Mouse (Mus musculus) inflammation-experienced regulatory T-cells, adult 16 weeks (primary cell): ENCODE results near the gene Zfp712. TPM values are rescaled to one million over a fixed set of nuclear protein-coding genes. Genes with fewer than 3 reads are reported as not detected.

Experiments
- polyA plus RNA-seq: library from polyadenylated mRNA; unstranded; fragments of 100-300 nt; shearing (Covaris generic); gene quantifications from one replicate; pipeline ENCODE4 v1.2.1, GENCODE M21; 2017

The Zfp712 gene
- 9.9 TPM for polyA plus RNA-seq

DNA sequence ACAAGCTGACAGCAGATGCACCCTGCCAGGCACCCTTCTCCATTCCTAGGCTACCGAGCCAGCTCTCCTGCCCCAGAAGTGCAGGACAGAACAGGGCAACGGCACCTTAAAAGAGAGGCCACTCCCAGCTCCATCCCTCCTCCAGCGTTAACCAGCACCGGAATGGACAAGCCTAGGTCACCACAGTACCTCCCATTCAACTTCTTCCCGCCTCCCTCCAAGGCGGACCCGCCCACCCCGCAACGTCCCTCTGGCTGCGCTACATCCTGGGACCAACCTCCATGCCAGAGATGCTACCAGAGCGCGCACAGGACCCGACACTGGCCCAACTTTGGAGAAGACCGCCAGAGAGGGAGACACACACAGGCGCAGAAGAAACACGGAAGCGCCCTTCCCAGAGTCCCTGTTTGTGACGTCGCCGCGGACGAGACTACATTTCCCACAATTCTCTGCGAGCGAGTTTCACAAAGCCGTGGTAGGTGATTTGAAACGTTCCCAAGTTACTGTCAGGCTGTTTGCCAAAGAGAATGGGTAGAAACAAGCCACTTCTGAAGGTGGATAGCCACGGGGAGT, at the start of gene Zfp712:
Gene Zfp712, minus strand, starts transcription at position 385 of the 573 bp plus-strand sequence.

DNA sequence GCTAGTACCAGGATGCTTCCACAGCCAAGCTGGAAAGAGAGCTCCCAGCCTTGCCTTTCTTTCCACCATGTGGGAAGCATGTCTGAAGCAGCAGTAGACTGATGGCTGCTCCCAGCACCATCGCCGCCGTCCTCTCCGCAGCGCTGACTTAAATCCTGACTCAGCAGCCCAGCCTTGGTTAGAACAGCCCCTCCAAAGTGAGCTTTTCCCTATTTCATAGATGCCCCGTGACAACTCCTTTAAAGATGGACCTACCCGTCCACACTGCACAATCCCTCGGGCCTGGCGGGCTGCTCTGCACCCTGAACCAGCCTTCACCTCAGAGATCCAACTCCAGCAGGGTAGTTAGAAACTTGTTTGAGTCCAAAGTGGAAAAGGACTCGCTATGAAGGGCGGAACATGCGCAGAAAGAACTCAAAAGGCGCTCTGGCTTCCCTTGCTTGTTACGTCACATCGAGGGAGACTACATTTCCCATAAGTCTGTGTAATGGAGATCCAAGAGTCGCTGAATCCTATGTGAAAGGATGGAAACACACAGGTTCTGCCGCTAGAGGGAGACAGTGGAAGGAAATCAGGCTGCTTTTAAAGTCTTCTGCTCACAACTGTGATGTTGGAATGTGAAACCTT, 47.3 kb upstream of the Zfp712 start, which contains the start of gene Gm28557:
Gene Gm28557, minus strand, starts transcription at position 411 of the 627 bp plus-strand sequence.

DNA sequence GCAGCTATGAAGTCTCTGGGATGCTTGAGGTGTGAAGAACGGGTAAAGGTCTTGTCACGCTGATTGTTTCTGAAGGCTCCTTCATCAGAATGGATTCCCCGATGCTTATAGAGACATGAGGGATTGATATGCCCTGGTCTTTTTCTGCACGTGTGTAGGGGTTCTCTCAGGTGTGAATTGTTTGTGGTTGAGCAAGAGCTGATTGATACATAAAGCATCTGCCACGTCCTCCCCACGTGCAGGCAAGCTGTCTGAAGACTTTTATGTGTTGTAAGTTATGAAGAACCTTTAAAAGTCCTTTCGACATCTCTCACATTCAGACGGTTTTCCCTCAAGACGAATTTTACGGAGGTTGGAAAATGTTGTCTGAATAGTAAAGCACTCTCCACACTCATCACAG, 36.9 kb upstream of the Zfp712 start, which contains the start of gene Zfp708:
Gene Zfp708, minus strand, starts transcription at position 101 of the 400 bp plus-strand sequence.

Other genes starting within 250 kb of the Zfp712 start
- 2.8 TPM for gene Gm10767, start 156.3 kb downstream of the Zfp712 start, polyA plus RNA-seq
- 5.9 TPM for gene Zfp708, start 36.8 kb upstream of the Zfp712 start, polyA plus RNA-seq
- 5.3 TPM for gene Gm28557, start 47.4 kb upstream of the Zfp712 start, polyA plus RNA-seq
- 0.71 TPM for gene Rslcan18, start 55.1 kb upstream of the Zfp712 start, polyA plus RNA-seq
- gene Zfp759, start 60.5 kb upstream of the Zfp712 start, polyA plus RNA-seq: 2.9 TPM
- gene Rsl1, start 112.0 kb upstream of the Zfp712 start, polyA plus RNA-seq: 17.9 TPM
- 7.4 TPM for gene Zfp455, start 133.3 kb upstream of the Zfp712 start, polyA plus RNA-seq
- gene Zfp458, start 217.3 kb upstream of the Zfp712 start, polyA plus RNA-seq: 3.5 TPM
- 0.38 TPM for gene Zfp457, start 245.3 kb upstream of the Zfp712 start, polyA plus RNA-seq